Mouse (Mus musculus): ENCODE measurements at regions not wholly inside any gene's neighbourhood (a gene's known extent, or its start where the extent isn't known, plus 50 kb on each side); places are given as distances from the start of the nearest gene placed in this dataset.

DNA sequence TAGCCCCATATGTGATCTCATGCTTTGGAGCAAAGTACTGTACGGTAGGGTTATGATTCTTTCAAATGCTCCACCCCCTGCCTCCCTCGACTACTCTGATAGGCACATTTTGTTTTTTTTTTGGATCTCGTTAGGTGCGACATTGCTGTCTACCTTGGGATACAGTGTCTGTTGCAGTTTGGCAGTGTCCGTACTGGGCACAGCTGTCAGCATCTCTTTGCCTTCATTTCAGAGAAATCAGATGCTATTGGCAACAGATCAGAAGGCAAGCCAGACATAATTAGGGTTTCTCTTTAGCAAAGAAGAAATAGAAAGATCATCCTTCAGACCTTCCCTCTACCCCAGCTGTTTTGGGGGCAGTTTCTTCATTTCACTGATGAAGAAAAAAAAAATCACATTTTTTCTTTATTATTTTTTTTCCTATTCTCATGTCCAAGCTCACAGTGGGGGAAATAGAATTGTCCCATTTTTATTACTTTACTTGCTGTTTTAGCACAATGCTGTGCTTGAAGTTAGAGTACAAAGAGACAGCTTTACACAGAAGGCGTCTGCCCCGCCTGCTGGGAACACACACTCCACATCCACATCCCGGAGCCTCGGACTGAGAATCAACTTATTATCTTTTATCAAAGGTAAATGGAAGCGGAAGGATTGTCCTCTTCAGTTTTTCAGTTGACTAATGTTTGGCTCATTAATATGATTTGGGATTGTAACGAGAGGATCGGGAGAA, 420.8 kb upstream of the Got2 start:
- Histone ChIP-seq H3K4me3 (replicated peaks; ENCODE audit: low read length) (no peak overlapping the region), H3K4me1 (replicated peaks; ENCODE audit: low read depth, low read length) (no peaks in the 10 kb centered on the region), H3K36me3 (ENCODE audit: insufficient read depth, low read length) (no peaks in the 10 kb centered on the region), H3K9me3 (ENCODE audit: low read length) (no peaks in the 10 kb centered on the region), H3K27me3 (ENCODE audit: insufficient read depth, low read length) (no peaks in the 10 kb centered on the region)
- TF ChIP-seq POU5F1 (IDR thresholded peaks at IDR 0.05; ENCODE audit: borderline replicate concordance, low read length) (no peak), CTCF (conservative IDR thresholded peaks at IDR 0.05; ENCODE audit: low read length) (no peak), NANOG (IDR thresholded peaks at IDR 0.05; ENCODE audit: borderline replicate concordance, low read length) (no peak)

DNA sequence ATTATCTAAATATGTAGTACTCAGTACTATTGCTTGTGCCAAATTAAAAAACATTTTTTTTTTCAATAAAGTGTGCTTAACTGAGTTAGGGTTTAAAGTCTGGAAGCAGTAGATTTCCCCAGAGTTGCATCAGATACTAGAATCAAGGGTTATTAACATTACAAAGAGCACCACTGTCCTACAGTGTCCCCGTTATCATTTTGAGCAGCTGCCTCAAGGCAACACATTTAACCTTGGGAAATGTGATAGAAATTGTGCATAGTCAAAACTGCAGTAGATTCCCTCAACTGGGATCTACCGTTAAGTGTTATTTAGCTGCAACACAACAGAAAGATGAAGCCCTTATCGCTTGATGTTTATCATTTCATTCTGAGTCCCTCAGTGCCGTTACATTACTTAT, 408.3 kb upstream of the Got2 start:
- Histone ChIP-seq H3K27me3 (ENCODE audit: insufficient read depth, low read length) (no peaks in the 10 kb centered on the region), H3K4me3 (replicated peaks; ENCODE audit: low read length) (no peak overlapping the region), H3K36me3 (ENCODE audit: insufficient read depth, low read length) (no peaks in the 10 kb centered on the region), H3K9me3 (ENCODE audit: low read length) (no peaks in the 10 kb centered on the region), H3K4me1 (replicated peaks; ENCODE audit: low read depth, low read length) (no peaks in the 10 kb centered on the region)
- TF ChIP-seq POU5F1 (IDR thresholded peaks at IDR 0.05; ENCODE audit: borderline replicate concordance, low read length) (no peak), NANOG (IDR thresholded peaks at IDR 0.05; ENCODE audit: borderline replicate concordance, low read length) (no peak), CTCF (conservative IDR thresholded peaks at IDR 0.05; ENCODE audit: low read length) (no peak)

DNA sequence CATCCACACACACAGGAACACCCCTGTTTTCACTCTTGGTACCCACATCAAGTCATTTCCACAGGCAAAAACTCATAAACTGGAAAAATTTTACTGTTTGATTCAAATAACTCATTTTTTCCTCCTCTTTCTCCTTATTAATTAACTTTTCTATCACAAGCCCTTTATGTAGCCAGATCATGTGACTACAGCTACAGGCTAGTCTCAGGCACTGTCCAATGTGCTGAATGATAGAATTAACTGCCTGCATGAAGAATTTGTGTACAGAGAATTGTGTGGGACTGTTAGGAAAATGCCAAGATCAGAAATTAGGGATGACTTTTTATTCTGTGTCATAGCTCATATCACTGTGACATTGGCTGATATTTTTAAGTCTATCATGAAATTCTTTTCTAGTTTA, 402.4 kb upstream of the Got2 start:
- H3K9me3 ChIP-seq (ENCODE audit: low read length) = no peaks in the 10 kb centered on the region
- H3K4me3 ChIP-seq (replicated peaks; ENCODE audit: low read length) = no peak overlapping the region
- H3K36me3 ChIP-seq (ENCODE audit: insufficient read depth, low read length) = no peaks in the 10 kb centered on the region
- H3K27me3 ChIP-seq (ENCODE audit: insufficient read depth, low read length) = no peaks in the 10 kb centered on the region
- no peak for TF ChIP-seq POU5F1 (IDR thresholded peaks at IDR 0.05; ENCODE audit: borderline replicate concordance, low read length)
- TF ChIP-seq CTCF (conservative IDR thresholded peaks at IDR 0.05; ENCODE audit: low read length) = no peak
- TF ChIP-seq NANOG (IDR thresholded peaks at IDR 0.05; ENCODE audit: borderline replicate concordance, low read length) = no peak
- peaks cover 3% of the 10 kb centered on the region; the same call in 1 of the 2 replicates for H3K4me1 ChIP-seq (replicated peaks; ENCODE audit: low read depth, low read length)

DNA sequence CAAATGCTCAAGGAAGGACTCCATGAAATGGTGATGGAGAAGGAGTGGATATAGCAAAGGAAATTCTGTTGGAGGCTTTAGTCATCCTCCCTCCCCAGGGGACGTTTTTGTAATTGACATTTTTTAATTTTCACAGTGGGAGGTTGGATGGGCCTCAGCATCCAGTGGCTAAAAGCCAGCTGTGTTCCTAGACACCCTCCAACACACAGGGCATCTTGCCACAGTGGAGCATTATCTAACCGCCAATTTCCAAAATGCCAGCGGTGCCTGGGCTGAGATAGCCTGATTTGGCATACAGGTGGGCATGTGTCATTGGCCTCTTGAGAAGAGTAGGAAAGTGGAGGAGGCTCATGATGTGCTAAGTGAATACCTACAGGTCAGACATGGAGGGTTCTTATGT, 401.2 kb upstream of the Got2 start:
- Histone ChIP-seq H3K36me3 (ENCODE audit: insufficient read depth, low read length) (no peaks in the 10 kb centered on the region), H3K9me3 (ENCODE audit: low read length) (no peaks in the 10 kb centered on the region), H3K4me3 (replicated peaks; ENCODE audit: low read length) (no peak overlapping the region), H3K27me3 (ENCODE audit: insufficient read depth, low read length) (no peaks in the 10 kb centered on the region), H3K4me1 (replicated peaks; ENCODE audit: low read depth, low read length) (peaks cover 3% of the 10 kb centered on the region; the same call in 1 of the 2 replicates)
- TF ChIP-seq CTCF (conservative IDR thresholded peaks at IDR 0.05; ENCODE audit: low read length) (no peak), POU5F1 (IDR thresholded peaks at IDR 0.05; ENCODE audit: borderline replicate concordance, low read length) (no peak), NANOG (IDR thresholded peaks at IDR 0.05; ENCODE audit: borderline replicate concordance, low read length) (no peak)

- H3K27me3 ChIP-seq (ENCODE audit: insufficient read depth, low read length) = no peaks in the 10 kb centered on the region
- H3K36me3 ChIP-seq (ENCODE audit: insufficient read depth, low read length) = no peaks in the 10 kb centered on the region
- peaks cover 3% of the 10 kb centered on the region; the same call in 1 of the 2 replicates for H3K4me1 ChIP-seq (replicated peaks; ENCODE audit: low read depth, low read length)
- no peaks in the 10 kb centered on the region for H3K9me3 ChIP-seq (ENCODE audit: low read length)
- no peak overlapping the region for H3K4me3 ChIP-seq (replicated peaks; ENCODE audit: low read length)
- no peak for TF ChIP-seq CTCF (conservative IDR thresholded peaks at IDR 0.05; ENCODE audit: low read length)
- TF ChIP-seq NANOG (IDR thresholded peaks at IDR 0.05; ENCODE audit: borderline replicate concordance, low read length) = no peak
- TF ChIP-seq POU5F1 (IDR thresholded peaks at IDR 0.05; ENCODE audit: borderline replicate concordance, low read length) = no peak
These were observed 400.2 kb upstream of the Got2 start for GRCm38 (mm10) chr8:96288525-96288924.

GRCm38 (mm10) chr8:96277479-96278138, 389.3 kb upstream of the Got2 start:
- TF ChIP-seq POU5F1 (IDR thresholded peaks at IDR 0.05; ENCODE audit: borderline replicate concordance, low read length) = no peak
- no peak for TF ChIP-seq CTCF (conservative IDR thresholded peaks at IDR 0.05; ENCODE audit: low read length)
- no peak for TF ChIP-seq NANOG (IDR thresholded peaks at IDR 0.05; ENCODE audit: borderline replicate concordance, low read length)
- H3K4me3 ChIP-seq (replicated peaks; ENCODE audit: low read length) = no peak overlapping the region
- no peaks in the 10 kb centered on the region for H3K9me3 ChIP-seq (ENCODE audit: low read length)
- H3K27me3 ChIP-seq (ENCODE audit: insufficient read depth, low read length) = no peaks in the 10 kb centered on the region
- no peaks in the 10 kb centered on the region for H3K4me1 ChIP-seq (replicated peaks; ENCODE audit: low read depth, low read length)
- H3K36me3 ChIP-seq (ENCODE audit: insufficient read depth, low read length) = no peaks in the 10 kb centered on the region

DNA sequence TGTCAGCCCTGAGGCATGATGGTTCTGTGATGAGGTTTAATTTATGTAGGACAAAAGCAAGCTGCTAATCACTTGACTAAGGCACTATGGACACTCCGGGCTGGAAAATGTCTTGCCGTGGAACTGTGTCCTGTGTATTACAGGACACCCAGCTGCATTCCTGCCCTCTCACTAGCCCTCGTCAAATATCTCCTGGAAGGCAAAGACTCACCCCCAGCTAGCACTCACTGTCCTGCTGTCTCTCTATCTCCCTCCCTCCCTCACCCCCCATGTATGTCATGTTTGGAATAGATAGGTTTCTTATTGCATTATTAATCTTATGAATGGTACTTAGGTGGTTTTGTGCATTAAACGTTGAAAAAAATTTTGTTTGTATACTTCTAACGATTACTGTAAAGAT, 388.7 kb upstream of the Got2 start:
- Histone ChIP-seq H3K27me3 (ENCODE audit: insufficient read depth, low read length) (no peaks in the 10 kb centered on the region), H3K4me3 (replicated peaks; ENCODE audit: low read length) (no peak overlapping the region), H3K36me3 (ENCODE audit: insufficient read depth, low read length) (no peaks in the 10 kb centered on the region), H3K9me3 (ENCODE audit: low read length) (no peaks in the 10 kb centered on the region), H3K4me1 (replicated peaks; ENCODE audit: low read depth, low read length) (no peaks in the 10 kb centered on the region)
- TF ChIP-seq CTCF (conservative IDR thresholded peaks at IDR 0.05; ENCODE audit: low read length) (no peak), NANOG (IDR thresholded peaks at IDR 0.05; ENCODE audit: borderline replicate concordance, low read length) (no peak), POU5F1 (IDR thresholded peaks at IDR 0.05; ENCODE audit: borderline replicate concordance, low read length) (no peak)

- Histone ChIP-seq H3K27me3 (ENCODE audit: insufficient read depth, low read length) (no peaks in the 10 kb centered on the region), H3K4me1 (replicated peaks; ENCODE audit: low read depth, low read length) (no peaks in the 10 kb centered on the region)
- no peak for TF ChIP-seq NANOG (IDR thresholded peaks at IDR 0.05; ENCODE audit: borderline replicate concordance, low read length)
- no peak for TF ChIP-seq POU5F1 (IDR thresholded peaks at IDR 0.05; ENCODE audit: borderline replicate concordance, low read length)
- no peak for TF ChIP-seq CTCF (conservative IDR thresholded peaks at IDR 0.05; ENCODE audit: low read length)
These were observed 367.9 kb upstream of the Got2 start for GRCm38 (mm10) chr8:96256294-96256693.

More at GRCm38 (mm10) chr8:96256294-96256693, 367.9 kb upstream of the Got2 start:
- no peak overlapping the region for H3K4me3 ChIP-seq (replicated peaks; ENCODE audit: low read length)
- no peaks in the 10 kb centered on the region for H3K9me3 ChIP-seq (ENCODE audit: low read length)
- no peaks in the 10 kb centered on the region for H3K36me3 ChIP-seq (ENCODE audit: insufficient read depth, low read length)
